Mouse (Mus musculus) inflammation-experienced regulatory T-cells, adult 6 months (primary cell): ENCODE results near the gene Asgr1. TPM values are rescaled to one million over a fixed set of nuclear protein-coding genes. Genes with fewer than 3 reads are reported as not detected.
"Not testable (repeated sequence)": the region's sequence is repeated elsewhere in the genome, so short reads cannot be mapped to it uniquely, and the experiment has no call there.

Experiments
- ATAC-seq: one replicate; pipeline ENCODE4 v1.8.0; 2017
- polyA plus RNA-seq, 3 experiments: library from polyadenylated mRNA; unstranded; fragments of 100-300 nt; shearing (Covaris generic); gene quantifications; one replicate each; pipeline ENCODE4 v1.2.1; 2017

The Asgr1 gene
- not detected for polyA plus RNA-seq

DNA sequence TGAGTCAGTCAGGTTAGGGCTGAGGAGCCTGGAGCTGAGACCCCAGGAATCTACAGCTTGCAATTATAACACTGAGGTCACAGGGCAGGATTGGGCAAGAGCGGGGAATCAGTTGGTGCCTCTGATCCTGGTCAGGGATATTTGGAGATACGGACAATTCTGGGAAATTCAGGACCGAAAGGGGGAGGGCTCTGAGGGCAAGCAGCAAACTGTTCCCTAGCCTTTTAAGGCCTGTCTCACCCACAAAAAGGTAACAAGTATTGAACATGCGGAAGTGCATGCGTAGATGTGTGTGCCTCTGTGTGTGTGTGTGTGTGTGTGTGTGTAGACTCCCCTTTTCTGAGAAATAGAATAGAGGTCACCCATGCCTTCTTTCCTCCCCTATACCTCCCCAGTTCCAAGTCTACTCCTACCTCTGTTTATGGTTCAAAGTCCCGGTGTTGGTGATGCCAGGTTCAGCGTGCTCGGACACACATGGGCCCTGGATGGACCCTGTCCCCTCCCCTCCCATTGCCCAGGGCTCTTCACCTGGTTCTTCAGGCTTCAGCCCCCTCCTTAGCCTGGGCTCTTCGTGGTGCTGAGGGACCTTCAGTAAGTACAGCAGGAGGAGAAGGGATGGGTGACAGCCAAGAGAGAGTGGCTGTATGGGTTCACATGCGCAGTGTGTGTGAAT is at the start of gene Asgr1:
Asgr1 (plus strand) TSS at position 188 of the 673 bp plus-strand sequence.
- no peak for ATAC-seq

DNA sequence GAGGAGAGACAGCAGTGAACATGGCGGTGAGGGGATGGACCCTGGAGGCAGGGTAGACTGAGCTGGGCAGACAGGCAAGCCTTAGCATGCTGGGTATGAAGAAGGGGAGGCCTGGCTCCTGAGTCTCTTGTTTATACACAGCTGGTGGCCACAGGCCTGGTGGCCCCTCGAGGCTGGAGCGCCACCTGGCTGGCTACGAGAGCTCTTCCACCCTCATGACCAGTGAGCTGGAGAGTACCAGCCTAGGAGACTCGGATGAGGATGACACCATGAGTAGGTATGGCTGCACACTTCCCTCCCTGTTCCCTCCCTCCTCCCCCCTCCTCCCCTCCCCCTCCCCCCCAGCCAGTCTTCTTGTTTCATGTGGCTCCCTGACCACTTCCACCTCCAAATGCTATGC is 48.4 kb upstream of the Asgr1 start:
- ATAC-seq = peak; percentile 43

DNA sequence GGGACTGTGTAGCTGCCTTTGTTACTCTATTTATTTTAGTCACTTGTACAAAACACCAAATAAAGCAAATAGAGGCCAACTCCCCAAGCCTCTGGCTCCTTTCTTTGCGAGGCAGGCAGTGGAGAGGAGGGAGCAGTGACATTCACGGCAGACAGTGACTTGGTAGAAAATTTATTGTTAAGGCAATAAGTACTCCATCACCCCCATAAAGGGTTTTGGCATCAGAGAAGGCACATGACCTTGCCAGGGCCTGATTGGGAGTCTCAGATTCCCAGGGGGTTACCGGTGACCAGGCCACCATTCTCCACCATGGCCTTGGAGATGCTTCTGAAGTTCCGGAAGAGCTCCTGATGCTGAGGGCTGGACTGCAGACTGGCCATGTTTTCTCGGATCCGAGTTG is 43.9 kb upstream of the Asgr1 start:
- no peak for ATAC-seq

DNA sequence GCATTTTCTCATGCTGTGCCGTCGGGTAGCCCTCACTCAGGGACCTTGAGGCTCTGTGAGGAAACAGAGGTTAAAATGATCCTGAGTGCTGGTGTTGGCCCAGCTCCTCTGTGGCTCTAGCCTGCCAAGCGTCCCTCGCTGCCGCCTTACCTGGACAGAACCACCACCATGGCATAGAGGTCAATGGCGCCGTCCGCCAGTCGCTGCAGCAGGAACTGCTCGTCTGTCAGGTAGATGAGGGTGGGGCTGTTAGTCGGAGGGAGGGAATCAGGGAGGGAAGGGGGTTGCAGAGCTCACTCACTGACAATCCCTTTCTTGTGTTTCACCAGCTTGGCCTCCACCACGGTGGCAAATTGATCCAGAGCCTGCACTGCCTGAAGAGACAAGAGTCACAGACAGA is 43.3 kb upstream of the Asgr1 start:
- ATAC-seq = no peak

DNA sequence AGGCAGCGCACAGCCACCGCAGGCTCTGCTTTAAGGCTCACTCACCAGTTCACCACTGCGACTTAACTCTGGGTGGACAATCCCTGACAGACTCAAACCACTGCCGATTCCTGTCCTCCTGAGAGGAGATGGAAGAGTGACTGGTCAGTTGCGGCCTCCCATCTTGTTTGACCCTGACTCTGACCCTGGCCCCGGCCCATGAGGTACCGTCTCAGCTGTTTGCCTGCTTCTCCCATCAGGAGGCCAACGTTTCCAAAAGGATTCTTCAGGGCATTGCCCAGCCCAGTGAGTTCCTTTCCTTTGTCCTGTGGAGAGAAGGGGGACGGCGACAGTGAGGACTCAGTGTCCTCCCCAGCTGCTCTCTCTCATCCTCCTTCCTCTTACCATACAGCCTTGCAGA is 42.9 kb upstream of the Asgr1 start:
- ATAC-seq = no peak

DNA sequence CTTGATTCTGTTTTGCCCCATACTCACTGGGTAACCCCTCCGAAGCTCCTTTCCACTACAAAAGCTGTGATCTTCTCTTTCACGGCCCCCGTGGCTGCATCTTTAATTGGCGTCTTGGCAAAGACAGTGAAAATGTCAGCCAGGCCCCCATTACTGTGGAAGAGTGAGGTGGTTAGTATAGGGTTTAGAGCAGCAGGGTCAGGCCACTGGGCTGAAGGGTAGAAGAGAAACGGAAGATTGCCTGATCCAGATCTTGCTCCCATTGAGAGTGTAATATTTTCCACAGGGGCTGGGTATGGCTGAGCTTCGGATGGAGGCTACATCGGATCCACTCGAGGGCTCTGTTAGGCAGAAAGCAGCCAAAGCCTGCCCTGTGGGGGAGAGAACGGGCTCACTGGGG is 41.0 kb upstream of the Asgr1 start:
- ATAC-seq = no peak

DNA sequence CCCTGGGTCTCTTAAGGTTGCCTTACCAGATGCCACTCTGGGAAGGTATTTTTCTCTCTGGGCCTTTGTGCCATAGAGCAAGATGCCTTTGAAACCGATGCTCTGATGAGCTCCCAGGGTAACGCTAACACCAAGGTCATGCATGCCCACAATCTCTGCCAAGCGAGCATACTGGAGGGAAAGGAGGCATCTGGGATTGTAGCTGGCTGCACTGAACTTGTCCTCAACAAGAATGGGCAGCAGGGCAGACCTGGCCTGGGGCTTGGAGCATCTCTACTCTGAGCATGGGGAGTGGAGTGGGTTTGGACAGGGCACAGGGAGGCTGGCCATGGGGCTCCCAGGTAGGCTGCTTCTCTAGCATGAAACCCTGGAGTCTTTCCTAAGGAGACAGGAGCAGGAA is 40.5 kb upstream of the Asgr1 start:
- no peak for ATAC-seq

DNA sequence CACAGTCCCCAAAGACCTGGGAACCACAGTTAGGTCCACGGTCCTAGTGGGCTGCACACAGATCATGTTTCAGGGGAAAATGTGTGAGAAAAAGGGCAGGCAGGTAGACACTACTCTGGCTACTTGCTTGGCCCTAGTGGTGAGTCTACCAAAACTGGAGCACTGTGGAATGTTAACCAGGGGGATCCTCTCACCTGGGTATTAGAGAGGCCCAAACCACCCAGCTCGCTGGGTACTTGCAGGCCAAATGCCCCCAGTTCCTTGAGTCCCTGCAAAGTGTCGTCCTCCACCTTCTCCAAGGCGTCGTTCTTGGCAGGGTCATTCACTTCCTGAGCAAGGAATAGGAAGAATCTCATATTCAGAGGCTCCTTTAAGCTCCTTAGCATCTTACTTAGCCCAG is 39.8 kb upstream of the Asgr1 start:
- ATAC-seq = no peak

DNA sequence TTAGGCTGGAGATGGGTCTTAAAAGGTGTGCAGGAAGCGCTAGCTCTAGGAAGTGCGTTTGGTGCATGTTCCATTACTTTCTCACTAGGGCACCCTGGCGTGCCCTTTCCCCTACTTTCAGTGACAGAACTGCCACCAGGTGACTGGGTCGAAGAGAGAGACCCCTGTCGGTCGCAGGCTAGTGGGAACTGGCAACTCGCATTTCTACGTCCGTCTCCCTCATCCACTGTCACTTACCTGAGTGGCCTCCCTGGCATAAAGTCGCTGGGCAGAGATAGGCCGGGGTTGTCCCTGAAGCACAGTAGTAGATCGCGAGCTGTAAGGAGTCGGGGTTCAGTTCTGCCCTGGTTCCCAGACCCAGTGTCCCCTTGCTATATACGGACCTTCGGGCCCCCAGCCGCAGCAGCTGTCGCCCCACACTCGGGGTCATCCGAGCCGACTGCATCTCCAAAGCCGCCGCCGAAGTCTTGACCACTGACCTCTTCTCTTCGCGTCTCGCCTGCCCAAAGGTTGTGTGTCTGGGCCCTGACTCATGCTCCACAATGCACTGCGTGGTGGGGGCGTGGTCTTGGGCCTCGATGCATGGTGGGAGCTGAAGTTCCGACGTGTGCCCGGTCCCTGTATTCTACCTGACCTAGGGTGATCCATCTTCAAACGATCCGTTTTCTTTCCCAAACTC is 38.9 kb upstream of the Asgr1 start, which contains the start of gene Acadvl:
Acadvl (minus strand) TSS at position 532 of the 679 bp plus-strand sequence.
- peak; percentile 78 for ATAC-seq

DNA sequence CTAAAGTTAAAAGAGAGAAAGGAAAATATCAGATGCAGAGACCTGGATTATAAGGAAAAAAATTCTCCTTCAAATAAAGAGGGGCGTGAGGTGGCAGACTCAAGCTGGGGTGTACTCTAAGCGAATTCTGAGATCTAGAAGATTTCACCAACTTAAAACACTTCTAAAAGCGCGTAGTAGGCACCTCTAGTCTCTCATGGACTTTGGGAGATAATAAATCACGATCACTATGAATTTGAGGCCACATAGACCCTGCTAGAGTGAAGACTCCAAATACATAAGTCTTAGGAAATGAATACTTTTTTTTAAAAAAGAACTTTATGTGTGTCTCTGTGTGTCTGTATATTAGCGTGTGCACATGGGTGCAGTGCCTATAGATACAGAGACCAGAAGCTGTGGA is 38.2 kb upstream of the Asgr1 start:
- ATAC-seq = no peak

DNA sequence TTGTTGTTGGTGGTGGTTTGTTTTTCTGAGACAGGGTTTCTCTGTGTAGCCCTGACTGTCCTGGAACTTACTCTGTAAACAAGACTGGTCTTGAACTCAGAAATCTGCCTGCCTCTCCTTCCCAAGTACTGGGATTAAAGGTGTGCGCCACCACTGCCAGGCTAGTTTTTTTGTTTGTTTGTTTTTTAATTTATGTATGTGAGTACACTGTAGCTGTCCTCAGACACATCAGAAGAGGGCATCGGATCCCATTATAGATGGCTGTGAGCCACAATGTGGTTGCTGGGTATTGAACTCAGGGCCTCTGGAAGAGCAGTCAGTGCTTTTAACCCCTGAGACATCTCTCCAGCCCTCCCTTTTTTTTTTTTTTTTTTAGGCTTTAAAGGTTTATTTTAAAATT is 37.7 kb upstream of the Asgr1 start:
- not testable (repeated sequence) for ATAC-seq

DNA sequence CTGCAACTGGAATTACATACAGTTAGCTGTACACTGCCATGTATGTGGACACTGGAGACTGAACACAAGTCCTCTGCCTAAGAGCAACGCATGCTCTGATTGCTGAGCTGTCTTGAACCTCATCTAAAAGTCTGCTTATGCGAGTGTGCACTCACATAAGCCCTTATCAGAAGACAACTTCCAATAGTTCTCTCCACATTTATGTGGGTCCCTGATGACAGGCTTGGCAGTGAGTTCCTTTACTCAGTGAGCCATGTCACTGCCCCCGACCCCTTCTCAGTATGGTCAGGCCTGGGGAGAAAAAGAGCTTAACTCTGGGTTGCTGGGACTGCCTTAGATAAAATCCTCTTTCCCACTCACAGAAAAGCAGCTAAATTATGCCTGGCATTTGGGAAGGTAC is 37.2 kb upstream of the Asgr1 start, which contains the start of gene Dlg4:
Dlg4 (plus strand) TSS at position 274 of the 400 bp plus-strand sequence.
- ATAC-seq = no peak

DNA sequence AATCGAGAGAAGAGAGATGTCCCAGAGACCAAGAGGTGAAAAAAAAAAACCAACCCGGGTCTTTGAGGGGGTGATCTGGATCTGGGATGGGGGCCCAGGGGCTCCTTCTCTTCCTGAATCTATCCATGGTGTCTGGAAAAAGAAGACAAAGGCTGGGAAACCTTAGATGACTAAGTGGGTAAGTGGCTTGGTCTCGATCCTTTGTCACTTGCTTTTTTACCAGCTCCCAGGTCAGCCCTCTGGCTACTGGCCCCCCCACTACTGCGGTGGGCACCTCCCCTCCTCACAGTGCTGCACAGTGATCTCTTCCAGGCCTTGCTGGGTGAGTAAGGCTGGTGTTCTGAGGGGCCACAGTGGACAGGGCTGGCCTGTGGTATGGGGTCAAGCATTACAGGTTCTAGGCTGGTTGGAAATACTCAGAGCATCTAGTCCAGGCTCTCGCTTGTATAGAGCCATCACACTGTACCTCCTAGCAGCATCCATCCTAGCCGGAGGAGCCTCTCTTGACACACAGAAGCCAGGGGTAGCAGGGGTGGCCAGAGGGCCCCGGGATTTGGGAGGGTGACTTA is 36.6 kb upstream of the Asgr1 start:
- no peak for ATAC-seq

DNA sequence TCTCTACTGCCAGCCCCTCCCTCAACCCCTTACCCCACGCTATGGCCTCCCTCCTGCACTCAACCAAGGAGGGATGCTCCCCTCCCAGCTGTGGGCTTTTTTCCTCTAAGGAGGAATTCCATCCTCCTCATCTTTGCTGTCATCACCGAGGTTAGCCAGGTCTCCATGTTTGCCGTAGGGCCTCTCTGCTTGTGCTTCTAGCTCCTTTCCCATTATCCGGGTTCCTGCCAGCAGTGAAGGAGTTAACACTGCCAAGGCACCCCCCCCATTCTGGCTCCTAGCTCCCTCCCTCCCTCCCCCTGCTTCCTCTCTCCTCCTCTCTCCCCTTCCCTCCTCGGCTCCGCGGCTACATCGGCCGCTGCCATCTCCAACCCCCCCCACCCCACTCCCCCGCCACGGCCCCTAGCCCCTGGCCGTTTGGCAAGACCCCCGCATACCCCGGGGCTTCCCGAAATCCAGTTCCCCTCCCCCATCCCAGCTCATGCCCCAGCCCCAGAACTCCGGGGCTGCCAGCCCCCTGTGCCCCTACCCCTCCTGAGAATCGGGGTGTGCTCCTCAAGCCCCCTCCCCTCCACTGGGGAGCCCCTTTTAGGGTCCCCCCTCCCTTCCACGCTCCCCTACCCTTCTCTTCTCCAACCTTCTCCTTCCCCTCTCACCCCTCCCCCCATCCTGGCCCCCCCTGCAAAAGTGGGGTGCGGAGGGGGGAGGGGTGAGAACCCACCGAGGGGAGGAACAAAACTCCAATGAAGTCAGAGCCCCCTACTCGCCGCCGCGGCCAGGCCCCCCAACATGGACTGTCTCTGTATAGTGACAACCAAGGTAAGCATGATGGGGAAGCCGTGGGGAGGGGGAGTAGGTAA is 35.5 kb upstream of the Asgr1 start:
- no peak for ATAC-seq

DNA sequence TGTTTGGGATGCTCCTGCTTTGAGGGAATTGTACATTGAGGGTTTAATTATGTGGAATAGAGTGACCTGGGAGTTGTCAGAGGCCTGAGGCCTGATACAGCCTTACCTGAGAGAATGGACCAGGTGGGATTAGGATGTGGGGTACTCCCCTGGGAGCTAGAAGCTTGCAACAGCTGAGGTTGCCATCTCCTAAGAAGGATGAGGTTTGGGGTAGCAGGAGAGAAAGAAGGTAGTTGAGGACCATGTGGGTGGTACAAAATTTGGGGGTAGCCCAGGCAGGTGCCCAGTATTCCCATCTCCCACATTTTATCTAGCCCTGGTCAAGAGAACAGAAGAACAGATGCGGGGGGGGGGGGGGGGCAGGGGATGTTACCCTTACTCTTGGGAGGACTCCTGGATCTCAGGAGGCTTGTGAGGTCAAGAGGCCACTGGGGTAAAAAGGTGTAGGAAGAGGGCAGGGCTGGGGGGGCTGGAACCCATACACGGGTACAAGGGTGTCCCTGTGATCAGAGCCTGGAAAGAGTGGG is 34.3 kb upstream of the Asgr1 start:
- no peak for ATAC-seq

DNA sequence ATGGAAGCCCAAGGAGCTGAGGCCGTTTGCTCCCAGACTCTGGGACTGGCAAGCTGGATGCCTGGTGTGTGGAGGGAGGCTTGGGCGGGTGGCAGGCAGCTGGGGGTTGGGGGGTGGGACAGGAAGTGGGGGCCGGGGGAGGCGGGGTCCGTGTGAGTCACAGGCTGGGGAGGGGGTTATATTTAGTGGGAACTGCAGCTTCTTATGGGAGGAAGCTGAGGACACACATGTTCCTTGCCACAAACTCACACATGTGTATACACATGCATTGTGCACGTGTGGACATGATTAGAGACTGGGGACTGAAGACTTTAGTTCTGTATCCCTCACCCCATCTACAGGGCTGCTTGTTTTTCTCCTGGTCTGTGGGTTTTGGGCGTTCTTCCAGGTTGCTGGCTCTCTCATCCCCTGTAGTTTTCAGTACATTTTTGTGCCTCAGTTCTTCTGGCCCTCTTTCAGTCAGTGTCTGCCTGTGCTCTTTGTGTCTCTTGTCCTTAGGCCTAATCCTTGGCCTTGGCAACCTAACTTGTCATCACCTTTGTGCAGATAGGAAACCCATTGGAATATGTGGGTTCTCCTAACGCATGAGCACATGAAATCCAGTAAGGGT is 33.8 kb upstream of the Asgr1 start:
- no peak for ATAC-seq

DNA sequence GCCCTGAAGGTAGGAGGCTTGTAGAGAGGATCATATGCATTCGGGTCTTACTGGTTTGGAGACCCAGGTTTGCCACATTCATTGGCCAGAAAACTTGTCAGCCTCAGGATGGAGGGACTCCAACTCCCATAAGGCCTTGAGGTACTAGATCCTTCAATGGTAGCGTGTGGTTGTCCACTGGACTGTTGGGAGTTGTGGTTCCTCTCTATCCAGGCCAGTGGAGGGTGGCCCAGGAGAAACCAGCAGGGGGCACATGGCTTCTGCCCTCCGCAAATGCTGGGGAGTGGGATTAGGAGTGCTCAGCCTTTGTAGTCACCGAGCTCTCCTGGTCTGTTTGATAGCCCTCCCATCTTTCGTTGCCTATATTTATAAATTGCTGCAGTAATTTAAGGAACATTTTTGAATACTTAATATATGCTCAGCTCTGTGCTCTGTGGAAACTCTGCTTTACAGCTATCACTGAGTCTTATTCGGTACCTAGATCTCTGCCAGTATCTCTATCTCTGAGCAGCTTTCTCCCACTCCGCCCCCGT is 33.1 kb upstream of the Asgr1 start:
- peak; percentile 77 for ATAC-seq

DNA sequence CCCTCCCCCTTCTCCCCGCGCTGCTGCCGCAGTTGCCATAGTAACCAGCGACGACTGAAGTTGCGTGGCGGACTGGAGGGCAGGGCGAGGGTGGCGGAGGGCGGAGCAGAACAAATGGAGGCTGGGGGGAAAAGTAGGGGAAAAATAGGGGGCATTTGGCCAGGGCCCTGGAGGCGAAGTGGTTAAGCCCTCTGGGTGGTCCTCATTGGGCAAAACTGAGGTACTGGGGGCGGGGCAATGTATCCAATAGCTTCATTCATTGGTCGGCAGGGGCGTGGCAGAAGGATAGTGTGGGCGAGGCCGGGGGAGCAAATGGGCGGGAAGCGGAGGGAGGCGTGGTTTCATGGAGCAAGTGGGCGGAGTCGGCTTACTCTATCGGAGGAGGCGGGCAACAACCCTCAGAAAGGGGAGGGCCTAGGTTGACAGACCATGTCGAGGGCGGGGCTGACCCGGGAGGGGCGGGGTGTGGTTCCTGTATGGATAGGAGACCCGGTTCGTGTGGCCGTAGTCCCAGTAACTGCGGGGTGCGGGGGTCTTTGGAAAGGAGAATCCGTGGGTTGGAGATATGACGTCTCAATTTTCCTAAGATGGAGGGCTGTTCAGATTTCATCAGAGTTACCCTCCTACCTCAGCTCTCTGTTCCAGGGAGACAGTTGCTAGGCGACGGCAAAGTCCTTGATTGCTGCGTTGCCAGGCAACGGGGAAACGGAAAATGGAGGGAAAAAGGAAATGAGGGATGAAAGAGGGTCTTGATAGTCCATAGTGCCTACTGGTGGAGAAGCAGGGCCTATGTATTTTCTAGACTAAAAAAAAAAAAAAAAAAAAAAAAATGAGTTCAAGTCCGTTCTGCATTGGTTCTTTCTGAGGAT is 32.4 kb upstream of the Asgr1 start:
- peak; percentile 69 for ATAC-seq

DNA sequence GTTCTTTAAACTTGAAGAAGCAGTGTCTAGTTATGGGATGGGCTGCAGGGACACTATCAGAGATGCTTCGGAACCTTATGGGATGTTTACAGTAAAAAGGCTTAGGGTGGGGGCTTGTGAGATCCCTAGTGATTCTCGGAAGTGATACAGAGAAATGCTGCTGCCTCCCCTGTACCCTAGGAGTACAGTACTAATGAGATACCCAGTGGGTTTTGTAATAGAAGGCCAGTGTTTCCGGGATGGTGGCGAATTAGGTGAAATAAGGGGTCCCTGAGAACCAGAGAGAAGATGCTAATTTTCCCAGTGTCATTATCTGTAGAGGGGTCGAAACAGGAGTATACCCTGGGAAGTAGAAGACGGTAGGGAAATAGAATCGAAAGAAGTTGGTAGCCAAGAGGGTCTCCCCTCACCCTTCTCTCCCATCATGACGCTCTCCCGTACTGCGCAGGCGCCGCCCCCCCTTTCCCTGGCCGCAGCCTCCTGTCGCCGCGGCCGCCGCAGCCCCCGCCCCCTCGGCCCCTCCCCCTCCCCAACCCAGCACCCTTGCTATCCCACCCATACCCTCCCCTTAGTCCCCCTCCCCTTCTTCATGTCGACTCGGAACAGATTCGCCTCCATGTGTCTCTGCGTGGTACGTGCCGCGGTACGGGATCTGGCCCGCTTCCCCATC is 30.3 kb upstream of the Asgr1 start:
- no peak for ATAC-seq

DNA sequence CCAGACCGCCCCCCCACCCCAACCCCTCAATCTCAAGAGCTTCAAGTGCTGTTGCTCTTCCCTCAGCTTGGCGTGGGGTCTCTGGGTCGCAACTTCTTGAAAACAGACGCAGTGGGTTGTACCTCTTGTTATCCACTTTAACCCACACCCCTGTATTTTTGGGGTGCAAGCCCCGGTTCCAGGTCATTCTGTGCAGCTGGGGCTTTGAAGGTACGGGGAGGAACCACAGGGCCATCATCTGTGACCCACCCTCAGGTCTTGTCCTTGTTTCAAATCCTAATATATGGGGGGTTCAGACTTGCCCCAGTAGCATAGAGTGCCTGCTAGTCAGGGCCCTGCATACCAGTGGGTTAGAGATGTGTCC is 29.8 kb upstream of the Asgr1 start:
- no peak for ATAC-seq

DNA sequence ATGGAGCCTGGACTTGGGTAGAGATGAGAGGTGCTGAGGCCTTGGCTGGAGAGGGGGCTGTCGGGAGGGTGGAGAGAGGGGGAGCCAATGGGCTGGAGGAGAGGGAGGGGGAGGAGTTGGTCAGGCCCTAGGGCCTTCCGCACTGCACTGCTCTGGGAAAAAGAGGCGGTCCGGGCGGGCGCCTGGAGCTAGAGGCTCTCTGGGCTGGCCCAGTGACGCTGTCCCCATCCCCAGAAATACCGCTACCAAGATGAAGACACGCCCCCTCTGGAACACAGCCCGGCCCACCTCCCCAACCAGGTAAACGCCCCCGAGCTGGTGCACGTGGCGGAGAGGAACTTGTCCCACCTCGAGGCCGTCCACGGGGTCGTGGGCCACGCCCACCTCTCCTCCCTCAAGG is 27.2 kb upstream of the Asgr1 start:
- no peak for ATAC-seq
